Mouse (Mus musculus) MEL (cell line): ENCODE measurements around the gene Nlrx1. TPM values are rescaled to one million over a fixed set of nuclear protein-coding genes. Genes with fewer than 3 reads are reported as not detected.

Source experiments
- DNase-seq: peaks from one replicate; pipeline ENCODE4 v3.0.0; 2011; ENCODE audit warnings: low read depth, low spot score
- H3K27ac ChIP-seq: 2 replicates; pipeline ENCODE4 v1.5.1; 2012; ENCODE audit warnings: low read depth, mild to moderate bottlenecking, control low read depth, low read length, moderate library complexity; ENCODE audit not compliant: control insufficient read depth
- H3K27me3 ChIP-seq, 2 experiments: fragments of 150-350 bp in 1 of 2; sonication (generic) in 1 of 2; 2 replicates each; pipeline ENCODE4 v1.6.1; 2012; ENCODE audit warnings: low read length in 2 of 2, mild to moderate bottlenecking in 2 of 2, improper control_type of control experiment in 1 of 2, moderate library complexity in 1 of 2; ENCODE audit not compliant: insufficient read depth in 2 of 2, control insufficient read depth in 1 of 2
- H3K36me3 ChIP-seq, 2 experiments: 2 replicates each; pipeline ENCODE4 v1.6.1; 2012 to 2014; ENCODE audit warnings: low read length in 2 of 2, improper control_type of control experiment in 1 of 2, inconsistent platforms in 1 of 2, mild to moderate bottlenecking in 1 of 2; ENCODE audit not compliant: insufficient read depth in 2 of 2, control insufficient read depth in 1 of 2
- H3K4me1 ChIP-seq, 2 experiments: fragments of 150-350 bp in 1 of 2; sonication (generic) in 1 of 2; 2 replicates each; pipeline ENCODE4 v1.6.1; 2012; ENCODE audit warnings: low read length in 2 of 2, improper control_type of control experiment in 1 of 2, mild to moderate bottlenecking in 1 of 2; ENCODE audit not compliant: insufficient read depth in 2 of 2, control insufficient read depth in 1 of 2
- H3K4me3 ChIP-seq, 2 experiments: fragments of 150-350 bp in 1 of 2; sonication (generic) in 1 of 2; 2 replicates each; pipeline ENCODE4 v1.5.1; 2012; ENCODE audit warnings: low read depth in 2 of 2, low read length in 2 of 2, mild to moderate bottlenecking in 2 of 2, moderate library complexity in 2 of 2, control low read depth in 1 of 2, improper control_type of control experiment in 1 of 2; ENCODE audit not compliant: control insufficient read depth in 1 of 2, insufficient read depth in 1 of 2
- H3K79me2 ChIP-seq: 2 replicates; pipeline ENCODE4 v1.6.1; 2012; ENCODE audit warnings: mild to moderate bottlenecking, low read length, moderate library complexity; ENCODE audit not compliant: control insufficient read depth, poor library complexity, insufficient read depth
- H3K9ac ChIP-seq: 2 replicates; pipeline ENCODE4 v1.6.1; 2012; ENCODE audit warnings: low read depth, mild to moderate bottlenecking, control low read depth, low read length, moderate library complexity; ENCODE audit not compliant: control insufficient read depth, poor library complexity, severe bottlenecking
- H3K9me3 ChIP-seq: fragments of 150-350 bp; sonication (generic); replicated peaks from 2 replicates; pipeline ENCODE4 v1.6.1; 2012; ENCODE audit warnings: mild to moderate bottlenecking, low read length, improper control_type of control experiment, moderate library complexity; ENCODE audit not compliant: insufficient read depth
- BHLHE40 ChIP-seq: IDR thresholded peaks from 2 replicates; pipeline ENCODE4 v1.6.1; 2012; ENCODE audit warnings: low read depth, mild to moderate bottlenecking, inconsistent platforms, low read length, improper control_type of control experiment, borderline replicate concordance
- CHD2 ChIP-seq: IDR thresholded peaks from 2 replicates; pipeline ENCODE4 v1.6.1; 2011; ENCODE audit warnings: low read length, improper control_type of control experiment
- CTCF ChIP-seq, 3 experiments: IDR thresholded peaks in 2 of 3; conservative IDR thresholded peaks in 1 of 3; 2 replicates each; pipeline ENCODE4 v1.5.1; 2011 to 2012; ENCODE audit warnings: low read length in 3 of 3, low read depth in 2 of 3, mild to moderate bottlenecking in 2 of 3, improper control_type of control experiment in 1 of 3, inconsistent platforms in 1 of 3, mixed read lengths in 1 of 3, moderate library complexity in 1 of 3; ENCODE audit not compliant: control insufficient read depth in 1 of 3, insufficient read depth in 1 of 3, poor library complexity in 1 of 3, severe bottlenecking in 1 of 3
- E2F4 ChIP-seq: IDR thresholded peaks from 2 replicates; pipeline ENCODE4 v1.6.1; 2011; ENCODE audit warnings: low read depth, low read length, improper control_type of control experiment, borderline replicate concordance
- EP300 ChIP-seq, 2 experiments: IDR thresholded peaks; 2 replicates each; pipeline ENCODE4 v1.6.1; 2011; ENCODE audit warnings: improper control_type of control experiment in 2 of 2, low read length in 2 of 2, low read depth in 1 of 2, mild to moderate bottlenecking in 1 of 2
- ETS1 ChIP-seq: IDR thresholded peaks from 2 replicates; pipeline ENCODE4 v1.6.1; 2012; ENCODE audit warnings: low read depth, mild to moderate bottlenecking, inconsistent platforms, low read length, improper control_type of control experiment, moderate library complexity
- GATA1 ChIP-seq: IDR thresholded peaks from 2 replicates; pipeline ENCODE4 v1.6.1; 2011; ENCODE audit warnings: low read depth, low read length, improper control_type of control experiment
- HCFC1 ChIP-seq: IDR thresholded peaks from 2 replicates; pipeline ENCODE4 v1.6.1; 2012; ENCODE audit warnings: low read depth, mild to moderate bottlenecking, inconsistent platforms, low read length, improper control_type of control experiment, moderate library complexity
- JUND ChIP-seq: IDR thresholded peaks from 2 replicates; pipeline ENCODE4 v1.6.1; 2011; ENCODE audit warnings: low read depth, mild to moderate bottlenecking, improper control_type of control experiment, low read length
- KAT2A ChIP-seq: conservative IDR thresholded peaks from 2 replicates; pipeline ENCODE4 v1.6.1; 2012; ENCODE audit warnings: low read depth, low read length, improper control_type of control experiment, inconsistent platforms
- MAZ ChIP-seq: IDR thresholded peaks from 2 replicates; pipeline ENCODE4 v1.6.1; 2012; ENCODE audit warnings: low read depth, mild to moderate bottlenecking, inconsistent platforms, low read length, improper control_type of control experiment
- MXI1 ChIP-seq: IDR thresholded peaks from 2 replicates; pipeline ENCODE4 v1.6.1; 2011; ENCODE audit warnings: mild to moderate bottlenecking, low read depth, low read length, improper control_type of control experiment
- MYB ChIP-seq: IDR thresholded peaks from 2 replicates; pipeline ENCODE4 v1.6.1; 2011; ENCODE audit warnings: mild to moderate bottlenecking, low read depth, low read length, improper control_type of control experiment
- MYC ChIP-seq: IDR thresholded peaks from 2 replicates; pipeline ENCODE4 v1.6.1; 2011; ENCODE audit warnings: low read depth, mild to moderate bottlenecking, low read length, improper control_type of control experiment, moderate library complexity
- NRF1 ChIP-seq: IDR thresholded peaks from 2 replicates; pipeline ENCODE4 v1.6.1; 2014; ENCODE audit warnings: low read depth, mild to moderate bottlenecking, inconsistent platforms, low read length, improper control_type of control experiment, moderate library complexity; ENCODE audit not compliant: poor library complexity, insufficient read depth, severe bottlenecking
- POLR2AphosphoS2 ChIP-seq: IDR thresholded peaks from 2 replicates; pipeline ENCODE4 v1.6.1; 2011; ENCODE audit warnings: low read length, improper control_type of control experiment
- POLR2AphosphoS5 ChIP-seq: IDR thresholded peaks from 2 replicates; pipeline ENCODE4 v1.6.1; 2012; ENCODE audit warnings: low read depth, borderline replicate concordance, mild to moderate bottlenecking, inconsistent platforms, low read length, moderate library complexity, mixed read lengths
- RAD21 ChIP-seq: IDR thresholded peaks from 2 replicates; pipeline ENCODE4 v1.6.1; 2011; ENCODE audit warnings: mild to moderate bottlenecking, low read depth, low read length, improper control_type of control experiment
- RCOR1 ChIP-seq: IDR thresholded peaks from 2 replicates; pipeline ENCODE4 v1.6.1; 2012; ENCODE audit warnings: low read depth, mild to moderate bottlenecking, inconsistent platforms, low read length, improper control_type of control experiment
- SIN3A ChIP-seq: IDR thresholded peaks from 2 replicates; pipeline ENCODE4 v1.6.1; 2012; ENCODE audit warnings: low read length, improper control_type of control experiment, inconsistent platforms
- SMC3 ChIP-seq: IDR thresholded peaks from 2 replicates; pipeline ENCODE4 v1.6.1; 2011; ENCODE audit warnings: low read depth, low read length, improper control_type of control experiment
- TAL1 ChIP-seq: IDR thresholded peaks from 2 replicates; pipeline ENCODE4 v1.6.1; 2012; ENCODE audit warnings: mild to moderate bottlenecking, inconsistent platforms, low read length, moderate library complexity, mixed read lengths
- TBP ChIP-seq: IDR thresholded peaks from 2 replicates; pipeline ENCODE4 v1.8.0; 2011; ENCODE audit warnings: low read depth, low read length, improper control_type of control experiment
- UBTF ChIP-seq: IDR thresholded peaks from 2 replicates; pipeline ENCODE4 v1.6.1; 2012; ENCODE audit warnings: low read depth, mild to moderate bottlenecking, inconsistent platforms, low read length, improper control_type of control experiment, moderate library complexity, borderline replicate concordance; ENCODE audit not compliant: insufficient read depth
- USF2 ChIP-seq, 2 experiments: IDR thresholded peaks; 2 replicates each; pipeline ENCODE4 v1.6.1; 2011 to 2012; ENCODE audit warnings: improper control_type of control experiment in 2 of 2, low read length in 2 of 2, borderline replicate concordance in 1 of 2, inconsistent platforms in 1 of 2, low read depth in 1 of 2, mild to moderate bottlenecking in 1 of 2; ENCODE audit not compliant: insufficient read depth in 1 of 2
- ZC3H11A ChIP-seq: IDR thresholded peaks from 2 replicates; pipeline ENCODE4 v1.6.1; 2012; ENCODE audit warnings: low read depth, mild to moderate bottlenecking, inconsistent platforms, low read length, improper control_type of control experiment
- ZNF384 ChIP-seq: IDR thresholded peaks from 2 replicates; pipeline ENCODE4 v1.6.1; 2012; ENCODE audit warnings: low read depth, mild to moderate bottlenecking, inconsistent platforms, low read length, improper control_type of control experiment
- polyA plus RNA-seq, 2 experiments: library from polyadenylated mRNA; stranded (reverse) in 1 of 2; unstranded in 1 of 2; fragments of >175 nt in 1 of 2; fragments of >200 nt in 1 of 2; gene quantifications; 2 replicates each; pipeline versions ENCODE4 v1.2.1 to v1.2.4; 2012; ENCODE audit warnings: low replicate concordance in 2 of 2, low read depth in 1 of 2; ENCODE audit not compliant: insufficient read length in 2 of 2, insufficient read depth in 1 of 2, missing spikeins in 1 of 2
- total RNA-seq: library from RNA; depleted of rRNA; stranded (reverse); fragments of 300-350 nt; gene quantifications from 2 replicates; pipeline ENCODE4 v1.2.3, GENCODE M21; 2012

Nlrx1 gene
- total and polyA plus RNA-seq, 3 experiments: 1.2 to 7.0 TPM; not detected in 1

DNA sequence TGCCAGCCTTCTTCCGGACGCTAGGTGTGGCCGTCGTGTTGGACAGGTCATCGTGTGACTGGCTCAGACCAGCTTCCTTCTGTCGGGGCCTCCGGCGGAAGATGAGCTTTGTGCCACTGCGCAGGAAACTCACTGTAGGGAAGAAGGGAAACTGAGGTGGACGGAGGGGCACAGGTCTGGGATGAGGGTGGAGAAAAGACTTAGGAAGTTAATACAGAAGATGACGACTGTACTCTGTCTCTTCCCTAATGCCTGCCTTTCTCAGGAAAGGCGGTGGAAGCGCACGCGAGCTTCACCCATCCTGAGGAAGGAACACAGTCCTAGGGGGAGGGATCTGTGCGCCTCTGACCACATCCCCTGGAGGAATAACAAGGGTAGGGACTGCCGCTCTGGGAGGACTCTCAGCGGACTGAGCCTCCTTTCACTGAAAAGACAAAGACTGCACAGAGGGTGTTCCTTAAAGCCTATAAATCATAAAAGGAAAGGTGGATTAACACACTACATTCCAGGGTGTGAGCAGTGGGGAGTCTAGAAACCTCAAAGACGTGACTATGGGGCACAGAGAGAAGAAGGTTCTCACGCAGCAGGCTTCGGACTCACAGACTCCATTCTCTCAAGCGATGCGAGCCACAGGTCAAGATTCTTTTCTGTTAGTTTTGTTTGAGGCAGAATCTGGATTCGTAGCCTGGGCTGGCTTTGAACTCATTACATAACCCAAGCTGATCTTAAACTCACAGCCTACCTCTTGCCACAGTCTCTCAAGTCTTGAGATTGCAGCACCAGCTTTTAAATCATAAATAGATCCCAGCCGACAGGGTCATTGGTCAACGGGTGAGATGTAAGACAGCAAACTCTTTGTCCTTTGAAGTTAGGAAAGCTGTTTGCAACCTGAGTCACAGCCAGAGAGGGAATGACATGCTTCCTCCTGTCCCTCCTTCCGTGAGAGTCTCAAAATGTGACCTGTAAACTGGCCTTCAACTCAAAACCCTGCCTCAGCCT lies 43.0 kb upstream of the Nlrx1 start:
- no peak for DNase-seq
- H3K79me2 ChIP-seq: no peaks in the 10 kb centered on the region
- peaks cover 0 to 2% of the 10 kb centered on the region in 2 experiments; a peak in 2 of 4 replicates for H3K4me1 ChIP-seq
- no peaks in the 10 kb centered on the region for H3K9me3 ChIP-seq
- no peak overlapping the region for H3K27ac ChIP-seq
- H3K27me3 ChIP-seq: no peaks in the 10 kb centered on the region
- no peak overlapping the region for H3K4me3 ChIP-seq
- TF ChIP-seq BHLHE40 (no peak), MAZ (no peak), ETS1 (no peak), EP300 (IDR thresholded peaks at IDR 0.05; ENCODE audit: low read depth in 1 of 2, low read length in 2 of 2) (no peak), RCOR1 (no peak), JUND (no peak), KAT2A (no peak), GATA1 (no peak), MYB (no peak), HCFC1 (no peak), MXI1 (no peak)
- no peaks in the 10 kb centered on the region for H3K36me3 ChIP-seq
- no peak overlapping the region for H3K9ac ChIP-seq

- no peak for DNase-seq
- H3K36me3 ChIP-seq: no peaks in the 10 kb centered on the region
- H3K9me3 ChIP-seq: no peaks in the 10 kb centered on the region
- H3K9ac ChIP-seq: no peak overlapping the region
- no peaks in the 10 kb centered on the region; the same call in 1 of the 2 replicates for H3K79me2 ChIP-seq
- peaks cover 0 to 5% of the 10 kb centered on the region in 2 experiments; a peak in 2 of 4 replicates for H3K4me1 ChIP-seq
- H3K4me3 ChIP-seq: no peak overlapping the region
- no peaks in the 10 kb centered on the region for H3K27me3 ChIP-seq
- H3K27ac ChIP-seq: no peak overlapping the region
- no peak for TF ChIP-seq CTCF (IDR thresholded peaks at IDR 0.05 in 2 of 3, conservative IDR thresholded peaks at IDR 0.05 in 1 of 3; ENCODE audit: control insufficient read depth in 1 of 3, insufficient read depth in 1 of 3, low read depth in 2 of 3, low read length in 3 of 3, poor library complexity in 1 of 3, severe bottlenecking in 1 of 3)
- no peak for TF ChIP-seq MYC
- TF ChIP-seq BHLHE40: no peak
- TF ChIP-seq RAD21: no peak
- TF ChIP-seq UBTF: no peak
- no peak for TF ChIP-seq SIN3A
- no peak for TF ChIP-seq POLR2AphosphoS5
- TF ChIP-seq CHD2: no peak
- no peak for TF ChIP-seq TBP
- TF ChIP-seq ZNF384: no peak
- no peak for TF ChIP-seq POLR2AphosphoS2
- no peak for TF ChIP-seq TAL1
- TF ChIP-seq USF2 (IDR thresholded peaks at IDR 0.05; ENCODE audit: borderline replicate concordance in 1 of 2, insufficient read depth in 1 of 2, low read depth in 1 of 2, low read length in 2 of 2): no peak
- no peak for TF ChIP-seq MXI1
- no peak for TF ChIP-seq SMC3
- no peak for TF ChIP-seq KAT2A
- TF ChIP-seq E2F4: no peak
- TF ChIP-seq ZC3H11A: no peak
- TF ChIP-seq NRF1: no peak
Observed at GRCm38 (mm10) chr9:44310750-44311135, 42.3 kb upstream of the Nlrx1 start.
